Mouse (Mus musculus) midbrain, embryonic 13.5 days (tissue): ENCODE data around the gene Ndufs2. TPM values are rescaled to one million over a fixed set of nuclear protein-coding genes. Genes with fewer than 3 reads are reported as not detected.

Source experiments
- ATAC-seq: fragments of 200-750 bp; cut with Nextera tagmentation; 2 replicates; pipeline ENCODE4 v1.8.0; 2017; ENCODE audit warnings: mild to moderate bottlenecking, moderate TSS enrichment, moderate library complexity
- H3K27ac ChIP-seq: fragments of 300-500 bp; sonication (generic); 2 replicates; pipeline ENCODE4 v1.5.1; 2015; ENCODE audit warnings: inconsistent platforms, mild to moderate bottlenecking, moderate library complexity
- H3K27me3 ChIP-seq: fragments of 300-500 bp; sonication (generic); 2 replicates; pipeline ENCODE4 v1.6.1; 2015; ENCODE audit warnings: mild to moderate bottlenecking, inconsistent platforms
- H3K36me3 ChIP-seq: fragments of 300-500 bp; sonication (generic); 2 replicates; pipeline ENCODE4 v1.6.1; 2015; ENCODE audit warnings: mild to moderate bottlenecking, inconsistent platforms
- H3K4me1 ChIP-seq: fragments of 300-500 bp; sonication (generic); replicated peaks from 2 replicates; pipeline ENCODE4 v1.6.1; 2015; ENCODE audit warnings: inconsistent platforms
- H3K4me2 ChIP-seq: fragments of 300-500 bp; sonication (generic); replicated peaks from 2 replicates; pipeline ENCODE4 v1.6.1; 2015; ENCODE audit warnings: moderate library complexity, mild to moderate bottlenecking, inconsistent platforms
- H3K4me3 ChIP-seq: fragments of 300-500 bp; sonication (generic); replicated peaks from 2 replicates; pipeline ENCODE4 v1.5.1; 2015; ENCODE audit warnings: mild to moderate bottlenecking, inconsistent platforms
- H3K9ac ChIP-seq: fragments of 300-500 bp; sonication (generic); replicated peaks from 2 replicates; pipeline ENCODE4 v1.6.1; 2015; ENCODE audit warnings: mild to moderate bottlenecking, inconsistent platforms
- H3K9me3 ChIP-seq: fragments of 300-500 bp; sonication (generic); 2 replicates; pipeline ENCODE4 v1.6.1; 2016; ENCODE audit warnings: mild to moderate bottlenecking, inconsistent platforms
- WGBS: fragments of 180-500 bp; shearing (Covaris S2); methylation state at CpG from one replicate; pipeline ENCODE4 v1.1.7; 2015; 5-methylcytosine and 5-hydroxymethylcytosine counted together
- polyA plus RNA-seq: library from polyadenylated mRNA; unstranded; fragments of >200 nt; fragmentation: Nextera tagmentation; extraction: Ambion mirVana; gene quantifications from 2 replicates; pipeline ENCODE4 v1.2.1, GENCODE M21; 2015

Ndufs2 gene
- polyA plus RNA-seq = 231 and 234 TPM in 2 replicates

- no peaks in the 10 kb centered on the region for H3K27me3 ChIP-seq
- peaks cover 51% of the 10 kb centered on the region for H3K4me1 ChIP-seq
- peak within 1 kb of the TSS; percentile 23 for H3K4me3 ChIP-seq
- peak within 1 kb of the TSS; percentile 49 for H3K27ac ChIP-seq
- H3K9ac ChIP-seq = peak within 1 kb of the TSS; percentile 53
- 13% methylated on average over 26 of the region's 26 CpGs for WGBS
- no peaks in the 10 kb centered on the region for H3K9me3 ChIP-seq
- ATAC-seq = no peak
- no peaks in the 10 kb centered on the region for H3K36me3 ChIP-seq
- peak within 1 kb of the TSS; percentile 56 for H3K4me2 ChIP-seq
Measured at GRCm38 (mm10) chr1:171250680-171251593, at the start of gene Ndufs2. Gene Ndufs2, minus strand, starts transcription at chr1:171251388.

- Histone ChIP-seq H3K36me3 (no peaks in the 10 kb centered on the region), H3K27me3 (peaks cover 25% of the 10 kb centered on the region), H3K4me3 (no peak overlapping the region), H3K9ac (no peak overlapping the region), H3K27ac (no peak overlapping the region), H3K4me2 (no peak overlapping the region), H3K4me1 (peaks cover 8% of the 10 kb centered on the region), H3K9me3 (no peaks in the 10 kb centered on the region)
- ATAC-seq = no peak
- WGBS = 67% methylated on average over 3 of the region's 3 CpGs
Measured at GRCm38 (mm10) chr1:171298226-171298625, 47.0 kb upstream of the Ndufs2 start.

GRCm38 (mm10) chr1:171295063-171295402, 43.8 kb upstream of the Ndufs2 start:
- ATAC-seq = peak; percentile 58
- Histone ChIP-seq H3K27ac (peak overlapping the region; percentile 89), H3K36me3 (peaks cover under 1% of the 10 kb centered on the region; the same call in 1 of the 2 replicates), H3K4me2 (peak overlapping the region; percentile 82), H3K9me3 (no peaks in the 10 kb centered on the region), H3K9ac (peak overlapping the region; percentile 77), H3K4me1 (peaks cover 10% of the 10 kb centered on the region), H3K4me3 (peak overlapping the region; percentile 71), H3K27me3 (peaks cover 25% of the 10 kb centered on the region)
- 15% methylated on average over 3 of the region's 3 CpGs for WGBS

GRCm38 (mm10) chr1:171294298-171295062, 43.3 kb upstream of the Ndufs2 start, which contains the start of gene Ufc1:
Gene Ufc1, minus strand, starts transcription at chr1:171295024.
- H3K9ac ChIP-seq = peak within 1 kb of the TSS; percentile 77
- peak within 1 kb of the TSS; percentile 71 for H3K4me3 ChIP-seq
- peak; percentile 86 for ATAC-seq
- H3K36me3 ChIP-seq = peaks cover 6% of the 10 kb centered on the region
- peak within 1 kb of the TSS; percentile 82 for H3K4me2 ChIP-seq
- H3K9me3 ChIP-seq = no peaks in the 10 kb centered on the region
- H3K27ac ChIP-seq = peak within 1 kb of the TSS; percentile 89
- peaks cover 25% of the 10 kb centered on the region for H3K27me3 ChIP-seq
- under 1% methylated on average over 42 of the region's 42 CpGs for WGBS
- peaks cover 10% of the 10 kb centered on the region for H3K4me1 ChIP-seq

- no peak for ATAC-seq
- H3K36me3 ChIP-seq = peaks cover 10% of the 10 kb centered on the region
- peak overlapping the region; percentile 77 for H3K9ac ChIP-seq
- peaks cover 10% of the 10 kb centered on the region for H3K4me1 ChIP-seq
- no peaks in the 10 kb centered on the region for H3K9me3 ChIP-seq
- H3K27me3 ChIP-seq = peaks cover 24% of the 10 kb centered on the region
- H3K4me3 ChIP-seq = peak overlapping the region; percentile 71
- H3K27ac ChIP-seq = peak overlapping the region; percentile 89
- H3K4me2 ChIP-seq = peak overlapping the region; percentile 82
- WGBS = 49% methylated on average over 5 of the region's 5 CpGs
Measured at GRCm38 (mm10) chr1:171293906-171294297, 42.7 kb upstream of the Ndufs2 start.

GRCm38 (mm10) chr1:171293351-171293750, 42.2 kb upstream of the Ndufs2 start:
- Histone ChIP-seq H3K9ac (peak overlapping the region; percentile 77; the same call in 1 of the 2 replicates), H3K27ac (no peak overlapping the region), H3K27me3 (peaks cover 19% of the 10 kb centered on the region), H3K4me1 (peaks cover 13% of the 10 kb centered on the region), H3K4me2 (peak overlapping the region; percentile 82), H3K9me3 (no peaks in the 10 kb centered on the region), H3K36me3 (peaks cover 16% of the 10 kb centered on the region), H3K4me3 (peak overlapping the region; percentile 71)
- 96% methylated on average over 3 of the region's 3 CpGs for WGBS
- no peak for ATAC-seq

GRCm38 (mm10) chr1:171288328-171288727, 37.1 kb upstream of the Ndufs2 start:
- WGBS = 71% methylated on average over 4 of the region's 4 CpGs
- H3K4me1 ChIP-seq = peaks cover 36% of the 10 kb centered on the region
- H3K27me3 ChIP-seq = no peaks in the 10 kb centered on the region
- peak overlapping the region; percentile 73 for H3K4me2 ChIP-seq
- ATAC-seq = no peak
- H3K27ac ChIP-seq = peak overlapping the region; percentile 98
- H3K9ac ChIP-seq = 0 out of 2 replicates have a peak overlapping the region, but pooled peaks have one; percentile 39
- peak overlapping the region; percentile 89 for H3K4me3 ChIP-seq
- no peaks in the 10 kb centered on the region for H3K9me3 ChIP-seq
- peaks cover 50% of the 10 kb centered on the region for H3K36me3 ChIP-seq

GRCm38 (mm10) chr1:171287136-171288081, 36.2 kb upstream of the Ndufs2 start, which contains the start of gene Usp21:
Gene Usp21, minus strand, starts transcription at chr1:171287991.
- Histone ChIP-seq H3K9me3 (no peaks in the 10 kb centered on the region), H3K4me3 (peak within 1 kb of the TSS; percentile 89), H3K9ac (peak within 1 kb of the TSS; percentile 96), H3K4me2 (peak within 1 kb of the TSS; percentile 73), H3K27me3 (no peaks in the 10 kb centered on the region), H3K4me1 (peaks cover 32% of the 10 kb centered on the region), H3K27ac (peak within 1 kb of the TSS; percentile 98), H3K36me3 (peaks cover 56% of the 10 kb centered on the region)
- WGBS = under 1% methylated on average over 49 of the region's 49 CpGs
- peak; percentile 95 for ATAC-seq

- peaks cover 40% of the 10 kb centered on the region for H3K4me1 ChIP-seq
- H3K9ac ChIP-seq = peak overlapping the region; percentile 96
- ATAC-seq = no peak
- peaks cover 61% of the 10 kb centered on the region for H3K36me3 ChIP-seq
- H3K4me2 ChIP-seq = peak overlapping the region; percentile 73
- H3K9me3 ChIP-seq = no peaks in the 10 kb centered on the region
- peak overlapping the region; percentile 98; the same call in 1 of the 2 replicates for H3K27ac ChIP-seq
- peak overlapping the region; percentile 89 for H3K4me3 ChIP-seq
- no peaks in the 10 kb centered on the region for H3K27me3 ChIP-seq
- WGBS = 87% methylated on average over 19 of the region's 19 CpGs
Measured at GRCm38 (mm10) chr1:171286517-171286916, 35.3 kb upstream of the Ndufs2 start.

- Histone ChIP-seq H3K4me3 (no peak overlapping the region), H3K9me3 (no peaks in the 10 kb centered on the region), H3K27me3 (no peaks in the 10 kb centered on the region), H3K4me2 (no peak overlapping the region), H3K9ac (peak overlapping the region; percentile 19; the same call in 1 of the 2 replicates), H3K4me1 (peaks cover 46% of the 10 kb centered on the region), H3K36me3 (peaks cover 61% of the 10 kb centered on the region), H3K27ac (0 out of 2 replicates have a peak overlapping the region, but pooled peaks have one; percentile 14)
- 89% methylated on average over 20 of the region's 20 CpGs for WGBS
- ATAC-seq = no peak
Measured at GRCm38 (mm10) chr1:171285096-171285892, 34.1 kb upstream of the Ndufs2 start.
